Mouse (Mus musculus): ENCODE measurements around the gene Col6a4. TPM values are rescaled to one million over a fixed set of nuclear protein-coding genes. Genes with fewer than 3 reads are reported as not detected.

Gene Col6a4
- polyA plus RNA-seq, 1 experiment, result 1.4 TPM

GRCm38 (mm10) chr9:105947577-105947976 lies 149.0 kb downstream of the Col6a4 start:
- H3K4me3 ChIP-seq (ENCODE audit: insufficient read depth, low read length), result no peak overlapping the region
- no peak overlapping the region for H3K27ac ChIP-seq (ENCODE audit: insufficient read depth, low read length)
- TF ChIP-seq CTCF (IDR thresholded peaks at IDR 0.05; ENCODE audit: borderline replicate concordance, insufficient read depth, low read length) (no peak), POLR2A (IDR thresholded peaks at IDR 0.05; ENCODE audit: low read depth, low read length) (no peak)
- H3K4me1 ChIP-seq (ENCODE audit: control insufficient read depth, insufficient read depth, low read length), result no peaks in the 10 kb centered on the region

Other genes with a start within 250 kb of the Col6a4 start
- 0.39 TPM in 1 of 2 replicates, not detected in the other for gene Col6a5, start 136.1 kb downstream of the Col6a4 start, polyA plus RNA-seq (2011; ENCODE audit: insufficient read length, low read depth, missing spikeins)
- 1.2 and 2.0 TPM in 2 replicates for gene Glyctk, start 61.4 kb upstream of the Col6a4 start, polyA plus RNA-seq (2011; ENCODE audit: insufficient read length, low read depth, missing spikeins)
- gene Wdr82, start 74.1 kb upstream of the Col6a4 start, polyA plus RNA-seq (2011; ENCODE audit: insufficient read length, low read depth, missing spikeins), result 94.0 and 120 TPM in 2 replicates
- 30.9 and 31.7 TPM in 2 replicates for gene Ppm1m, start 103.0 kb upstream of the Col6a4 start, polyA plus RNA-seq (2011; ENCODE audit: insufficient read length, low read depth, missing spikeins)
- 16.7 and 17.6 TPM in 2 replicates for gene Twf2, start 106.3 kb upstream of the Col6a4 start, polyA plus RNA-seq (2011; ENCODE audit: insufficient read length, low read depth, missing spikeins)
- gene Tlr9, start 125.8 kb upstream of the Col6a4 start, polyA plus RNA-seq (2011; ENCODE audit: insufficient read length, low read depth, missing spikeins), result not detected in 2 replicates
- 54.2 and 54.7 TPM in 2 replicates for gene Alas1, start 151.9 kb upstream of the Col6a4 start, polyA plus RNA-seq (2011; ENCODE audit: insufficient read length, low read depth, missing spikeins)
- gene Poc1a, start 184.3 kb upstream of the Col6a4 start, polyA plus RNA-seq (2011; ENCODE audit: insufficient read length, low read depth, missing spikeins), result 9.4 and 12.0 TPM in 2 replicates